Mouse (Mus musculus): ENCODE results near the gene Sugp2. TPM values are rescaled to one million over a fixed set of nuclear protein-coding genes. Genes with fewer than 3 reads are reported as not detected.

Gene Sugp2
- polyA plus RNA-seq, 1 experiment, result 206 TPM

DNA sequence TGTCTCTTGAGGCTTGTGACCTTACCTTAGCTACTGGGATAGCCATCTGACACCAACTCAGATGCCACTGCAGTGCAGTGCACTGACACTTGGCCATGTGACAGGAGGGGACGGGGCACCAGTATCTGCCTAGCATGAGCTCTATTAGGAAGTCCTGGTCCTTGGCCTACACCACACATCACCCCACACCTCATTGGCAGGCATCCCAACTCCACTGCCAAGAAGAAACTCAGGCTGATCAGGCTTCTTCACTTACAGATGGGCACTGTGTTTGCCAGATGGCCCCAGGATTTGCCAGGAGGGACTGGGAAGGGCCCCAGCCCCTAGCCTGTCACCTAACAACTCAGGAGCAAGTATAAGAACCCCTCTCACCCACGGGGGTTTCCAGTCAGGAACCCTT lies 79.4 kb downstream of the Sugp2 start:
- Histone ChIP-seq H3K27ac (ENCODE audit: control insufficient read depth, insufficient read depth, low read depth, low read length) (no peak overlapping the region), H3K4me3 (ENCODE audit: control insufficient read depth, low read depth, low read length) (no peak overlapping the region), H3K4me1 (ENCODE audit: control insufficient read depth, insufficient read depth, low read length) (peaks cover 19% of the 10 kb centered on the region), H3K36me3 (ENCODE audit: control insufficient read depth, insufficient read depth, low read length) (no peaks in the 10 kb centered on the region), H3K27me3 (ENCODE audit: control insufficient read depth, insufficient read depth, low read length) (no peaks in the 10 kb centered on the region)
- no peak for TF ChIP-seq CTCF (IDR thresholded peaks at IDR 0.05; ENCODE audit: control insufficient read depth, insufficient read depth, insufficient replicate concordance, low read depth, low read length)
- TF ChIP-seq POLR2A (IDR thresholded peaks at IDR 0.05; ENCODE audit: control insufficient read depth, low read depth, low read length), result no peak

DNA sequence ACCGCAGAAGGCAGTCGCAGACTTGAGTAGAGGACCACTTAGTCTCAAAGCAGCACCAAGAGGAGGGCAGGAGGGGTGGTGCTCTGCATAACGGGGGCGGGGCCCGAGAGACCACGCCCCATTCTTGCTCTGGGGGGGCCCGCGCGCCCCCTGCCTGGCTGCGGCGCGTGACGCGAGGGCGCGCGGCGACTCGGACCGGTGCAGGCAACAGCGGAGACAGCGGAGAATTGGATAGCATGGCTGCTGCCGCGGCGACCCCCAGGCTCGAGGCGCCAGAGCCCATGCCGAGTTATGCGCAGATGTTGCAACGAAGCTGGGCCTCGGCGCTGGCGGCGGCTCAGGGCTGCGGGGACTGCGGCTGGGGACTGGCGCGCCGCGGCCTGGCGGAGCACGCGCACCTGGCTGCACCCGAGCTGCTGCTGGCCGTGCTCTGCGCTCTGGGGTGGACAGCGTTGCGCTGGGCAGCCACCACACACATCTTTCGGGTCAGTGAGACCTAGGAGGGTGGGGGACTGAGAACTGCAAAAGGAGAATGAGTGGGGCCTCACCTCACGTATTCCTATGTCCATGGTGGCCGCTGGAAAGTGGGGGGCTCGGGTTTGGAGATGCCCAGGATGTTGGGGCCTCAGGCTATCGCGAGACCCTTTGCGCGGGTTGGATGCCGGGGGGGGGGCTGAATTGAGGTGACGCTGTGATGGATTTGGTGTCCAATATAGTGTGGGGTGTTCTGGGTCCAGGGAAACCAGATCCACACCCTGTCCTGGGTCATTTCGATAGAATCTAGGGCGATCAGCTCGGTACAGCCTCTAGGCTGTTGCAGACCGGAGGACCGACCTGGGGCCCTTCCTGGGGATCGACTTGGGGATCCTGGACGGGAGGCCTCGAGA lies 81.8 kb downstream of the Sugp2 start, which contains the start of gene Cers1:
Gene Cers1 (plus strand): TSS at position 152 of the 887 bp plus-strand sequence.
- Histone ChIP-seq H3K36me3 (ENCODE audit: control insufficient read depth, insufficient read depth, low read length) (no peaks in the 10 kb centered on the region), H3K27ac (ENCODE audit: control insufficient read depth, insufficient read depth, low read depth, low read length) (no peak within 1 kb of the TSS), H3K27me3 (ENCODE audit: control insufficient read depth, insufficient read depth, low read length) (no peaks in the 10 kb centered on the region), H3K4me3 (ENCODE audit: control insufficient read depth, low read depth, low read length) (peak within 1 kb of the TSS; percentile 82), H3K4me1 (ENCODE audit: control insufficient read depth, insufficient read depth, low read length) (peaks cover 19% of the 10 kb centered on the region)
- TF ChIP-seq CTCF (IDR thresholded peaks at IDR 0.05; ENCODE audit: control insufficient read depth, insufficient read depth, insufficient replicate concordance, low read depth, low read length) (no peak), POLR2A (IDR thresholded peaks at IDR 0.05; ENCODE audit: control insufficient read depth, low read depth, low read length) (no peak)

DNA sequence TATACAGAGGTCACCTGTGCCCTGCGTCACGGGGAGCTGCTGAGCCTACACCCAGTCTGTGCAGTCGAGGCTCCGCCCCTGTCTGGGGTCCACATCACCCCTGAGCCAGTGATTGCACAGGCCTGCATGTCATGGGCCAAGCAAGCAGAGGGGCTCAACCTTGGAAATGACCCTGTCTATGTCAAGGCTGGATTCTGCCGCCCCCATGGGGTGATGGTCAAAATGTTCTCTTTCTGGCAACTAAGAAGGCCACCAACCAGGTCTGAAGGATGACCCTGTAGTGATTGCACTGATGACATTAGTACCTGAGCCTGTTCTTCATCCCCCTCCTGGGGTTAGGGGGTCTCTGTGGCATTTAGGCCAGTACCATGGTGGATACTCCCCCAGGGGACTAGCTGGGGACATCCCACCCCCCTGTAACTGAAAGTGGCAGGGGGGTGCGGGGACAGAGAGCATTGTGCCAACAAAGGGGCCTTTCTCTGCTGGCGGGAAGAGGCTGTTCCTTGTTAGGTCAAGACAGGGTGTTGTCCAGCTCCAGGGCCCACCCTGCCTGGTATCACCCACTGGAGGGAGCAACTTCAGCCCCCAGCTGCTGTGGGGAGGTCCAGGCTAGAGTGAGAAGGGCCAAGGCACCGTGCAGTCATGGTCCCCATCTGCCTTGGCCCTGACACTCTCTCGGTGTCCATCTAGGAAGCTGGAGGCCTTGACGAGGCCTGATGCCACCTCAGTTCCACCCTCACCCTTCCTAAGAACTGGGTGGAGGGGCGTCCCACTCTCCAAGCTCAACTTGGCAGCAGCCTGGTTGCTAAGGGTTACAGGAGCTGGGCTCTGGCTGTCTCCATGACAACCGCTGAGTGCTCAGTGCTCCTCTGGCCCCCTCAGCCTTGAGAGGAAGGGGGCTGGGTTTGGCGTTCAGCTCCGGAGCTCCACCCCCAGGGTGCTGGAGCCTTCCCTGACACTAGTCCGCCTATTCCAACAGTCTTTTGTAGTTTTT lies 82.8 kb downstream of the Sugp2 start:
- TF ChIP-seq CTCF (IDR thresholded peaks at IDR 0.05; ENCODE audit: control insufficient read depth, insufficient read depth, insufficient replicate concordance, low read depth, low read length), result no peak
- no peak for TF ChIP-seq POLR2A (IDR thresholded peaks at IDR 0.05; ENCODE audit: control insufficient read depth, low read depth, low read length)
- no peak overlapping the region for H3K27ac ChIP-seq (ENCODE audit: control insufficient read depth, insufficient read depth, low read depth, low read length)
- no peak overlapping the region; the same call in 1 of the 2 replicates for H3K4me3 ChIP-seq (ENCODE audit: control insufficient read depth, low read depth, low read length)
- no peaks in the 10 kb centered on the region for H3K36me3 ChIP-seq (ENCODE audit: control insufficient read depth, insufficient read depth, low read length)
- H3K27me3 ChIP-seq (ENCODE audit: control insufficient read depth, insufficient read depth, low read length), result no peaks in the 10 kb centered on the region
- peaks cover 19% of the 10 kb centered on the region for H3K4me1 ChIP-seq (ENCODE audit: control insufficient read depth, insufficient read depth, low read length)

DNA sequence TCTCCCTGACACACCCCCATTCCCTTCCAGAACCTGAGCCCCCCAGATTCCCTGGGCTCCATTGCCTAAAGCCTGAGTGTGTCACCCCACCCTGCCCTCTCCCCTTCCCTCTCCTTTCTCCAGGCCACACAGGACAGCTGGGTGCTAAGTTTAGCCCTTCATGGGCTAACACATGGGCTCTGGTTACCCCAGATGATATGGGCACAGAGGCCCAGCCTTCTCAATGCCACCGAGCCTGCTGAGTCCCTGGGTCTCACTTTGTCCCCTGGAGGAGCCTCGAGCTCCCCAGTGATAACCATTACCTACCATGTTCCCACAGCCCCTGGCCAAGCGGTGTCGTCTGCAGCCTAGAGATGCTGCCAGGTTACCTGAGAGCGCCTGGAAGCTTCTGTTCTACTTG lies 83.8 kb downstream of the Sugp2 start:
- Histone ChIP-seq H3K27me3 (ENCODE audit: control insufficient read depth, insufficient read depth, low read length) (no peaks in the 10 kb centered on the region), H3K27ac (ENCODE audit: control insufficient read depth, insufficient read depth, low read depth, low read length) (no peak overlapping the region), H3K4me3 (ENCODE audit: control insufficient read depth, low read depth, low read length) (no peak overlapping the region), H3K36me3 (ENCODE audit: control insufficient read depth, insufficient read depth, low read length) (no peaks in the 10 kb centered on the region), H3K4me1 (ENCODE audit: control insufficient read depth, insufficient read depth, low read length) (peaks cover 19% of the 10 kb centered on the region)
- TF ChIP-seq POLR2A (IDR thresholded peaks at IDR 0.05; ENCODE audit: control insufficient read depth, low read depth, low read length) (no peak), CTCF (IDR thresholded peaks at IDR 0.05; ENCODE audit: control insufficient read depth, insufficient read depth, insufficient replicate concordance, low read depth, low read length) (no peak)

DNA sequence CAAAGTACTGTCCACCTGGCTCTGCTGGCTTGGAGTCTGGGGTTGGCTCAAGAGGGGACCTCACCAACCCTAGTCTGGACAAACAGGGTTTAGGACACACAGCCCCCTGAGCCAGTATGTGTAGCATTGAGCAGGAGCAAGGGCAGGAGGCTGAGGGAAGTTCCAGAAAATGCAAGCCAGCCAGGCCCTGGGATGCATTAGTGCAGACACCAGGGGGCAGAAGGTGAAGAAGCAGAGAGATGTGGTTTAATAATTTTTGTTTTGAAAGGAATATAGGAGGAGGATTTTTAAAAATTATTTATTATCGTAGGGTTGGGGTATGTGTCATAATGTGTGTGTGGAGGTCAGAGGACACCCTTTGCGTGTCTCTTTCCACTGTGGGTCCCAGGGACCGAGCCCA lies 89.7 kb downstream of the Sugp2 start:
- no peak overlapping the region for H3K27ac ChIP-seq (ENCODE audit: control insufficient read depth, insufficient read depth, low read depth, low read length)

DNA sequence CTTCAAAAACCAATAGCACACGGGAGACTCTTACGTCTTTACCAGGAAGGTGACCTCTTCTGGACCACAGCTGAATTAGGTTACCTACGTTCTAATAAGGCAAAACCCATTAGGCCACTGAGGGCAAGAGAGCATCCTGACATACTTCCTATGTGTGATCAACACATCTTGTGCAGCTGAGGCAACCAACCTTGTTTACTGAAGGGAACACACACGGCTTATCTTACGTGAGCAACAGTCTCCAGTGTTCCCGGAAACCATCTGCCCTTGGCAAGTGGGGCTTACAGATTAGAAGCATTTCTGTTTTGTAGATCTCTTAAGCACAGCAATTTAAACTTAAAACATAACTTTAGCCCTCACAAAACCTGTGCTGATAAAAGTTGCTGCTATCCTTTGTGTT lies 93.5 kb downstream of the Sugp2 start:
- peaks cover 35% of the 10 kb centered on the region for H3K4me1 ChIP-seq (ENCODE audit: control insufficient read depth, insufficient read depth, low read length)
- H3K27ac ChIP-seq (ENCODE audit: control insufficient read depth, insufficient read depth, low read depth, low read length), result no peak overlapping the region
- no peaks in the 10 kb centered on the region for H3K36me3 ChIP-seq (ENCODE audit: control insufficient read depth, insufficient read depth, low read length)
- H3K27me3 ChIP-seq (ENCODE audit: control insufficient read depth, insufficient read depth, low read length), result no peaks in the 10 kb centered on the region
- no peak overlapping the region for H3K4me3 ChIP-seq (ENCODE audit: control insufficient read depth, low read depth, low read length)
- TF ChIP-seq POLR2A (IDR thresholded peaks at IDR 0.05; ENCODE audit: control insufficient read depth, low read depth, low read length) (no peak), CTCF (IDR thresholded peaks at IDR 0.05; ENCODE audit: control insufficient read depth, insufficient read depth, insufficient replicate concordance, low read depth, low read length) (no peak)

More for the DNA sequence above, 89.7 kb downstream of the Sugp2 start:
- no peaks in the 10 kb centered on the region for H3K27me3 ChIP-seq (ENCODE audit: control insufficient read depth, insufficient read depth, low read length)
- H3K4me3 ChIP-seq (ENCODE audit: control insufficient read depth, low read depth, low read length), result no peak overlapping the region
- H3K36me3 ChIP-seq (ENCODE audit: control insufficient read depth, insufficient read depth, low read length), result no peaks in the 10 kb centered on the region
- H3K4me1 ChIP-seq (ENCODE audit: control insufficient read depth, insufficient read depth, low read length), result peaks cover 7% of the 10 kb centered on the region
- TF ChIP-seq CTCF (IDR thresholded peaks at IDR 0.05; ENCODE audit: control insufficient read depth, insufficient read depth, insufficient replicate concordance, low read depth, low read length), result 0 out of 2 replicates have a peak, but pooled peaks have one; percentile 1
- no peak for TF ChIP-seq POLR2A (IDR thresholded peaks at IDR 0.05; ENCODE audit: control insufficient read depth, low read depth, low read length)

Data from testis, adult 2 months (tissue).